Mouse (Mus musculus): ENCODE measurements around the gene Slc16a6.

Slc16a6 gene

GRCm38 (mm10) chr11:109443468-109444263 is 29.7 kb downstream of the Slc16a6 start:
- DNase-seq, result no peak

- no peak for DNase-seq
These were observed 31.1 kb downstream of the Slc16a6 start for GRCm38 (mm10) chr11:109442166-109442730.

GRCm38 (mm10) chr11:109441119-109441518 is 32.3 kb downstream of the Slc16a6 start:
- no peak for DNase-seq

GRCm38 (mm10) chr11:109440641-109441040 is 32.8 kb downstream of the Slc16a6 start:
- DNase-seq, result no peak

- DNase-seq, result peak; percentile 72
These were observed 33.5 kb downstream of the Slc16a6 start for GRCm38 (mm10) chr11:109439829-109440340.

GRCm38 (mm10) chr11:109439209-109439608 is 34.2 kb downstream of the Slc16a6 start:
- DNase-seq, result no peak

- no peak for DNase-seq
These were observed 36.5 kb downstream of the Slc16a6 start for GRCm38 (mm10) chr11:109436889-109437288.

- no peak for DNase-seq
These were observed 39.1 kb downstream of the Slc16a6 start for GRCm38 (mm10) chr11:109434233-109434798.

- DNase-seq, result no peak
These were observed 46.0 kb downstream of the Slc16a6 start for GRCm38 (mm10) chr11:109427353-109427752.

- DNase-seq, result no peak
These were observed 47.2 kb downstream of the Slc16a6 start for GRCm38 (mm10) chr11:109426272-109426586.

- peak; percentile 99 for DNase-seq
These were observed 47.8 kb downstream of the Slc16a6 start, which contains the start of gene Amz2 for GRCm38 (mm10) chr11:109425392-109426271. Amz2 (plus strand) TSS chr11:109425946.

GRCm38 (mm10) chr11:109423294-109423693 is 50.1 kb downstream of the Slc16a6 start:
- no peak for DNase-seq

GRCm38 (mm10) chr11:109422263-109422662 is 51.1 kb downstream of the Slc16a6 start:
- no peak for DNase-seq

- DNase-seq, result no peak
These were observed 52.2 kb downstream of the Slc16a6 start for GRCm38 (mm10) chr11:109421205-109421604.

- DNase-seq, result no peak
These were observed 52.8 kb downstream of the Slc16a6 start for GRCm38 (mm10) chr11:109420567-109420962.

- no peak for DNase-seq
These were observed 53.3 kb downstream of the Slc16a6 start for GRCm38 (mm10) chr11:109419961-109420566.

- DNase-seq, result no peak
These were observed 53.9 kb downstream of the Slc16a6 start for GRCm38 (mm10) chr11:109419461-109419860.

GRCm38 (mm10) chr11:109417472-109418040 is 55.8 kb downstream of the Slc16a6 start:
- no peak for DNase-seq

GRCm38 (mm10) chr11:109416709-109417420 is 56.5 kb downstream of the Slc16a6 start:
- DNase-seq, result no peak

GRCm38 (mm10) chr11:109414802-109415201 is 58.6 kb downstream of the Slc16a6 start:
- DNase-seq, result no peak

GRCm38 (mm10) chr11:109413617-109414016 is 59.8 kb downstream of the Slc16a6 start, which contains the start of gene 9930022D16Rik:
9930022D16Rik (plus strand) TSS chr11:109413917.
- no peak for DNase-seq

Measured in cerebellum, adult 9-11 months (tissue).